In the genomic region with DNA sequence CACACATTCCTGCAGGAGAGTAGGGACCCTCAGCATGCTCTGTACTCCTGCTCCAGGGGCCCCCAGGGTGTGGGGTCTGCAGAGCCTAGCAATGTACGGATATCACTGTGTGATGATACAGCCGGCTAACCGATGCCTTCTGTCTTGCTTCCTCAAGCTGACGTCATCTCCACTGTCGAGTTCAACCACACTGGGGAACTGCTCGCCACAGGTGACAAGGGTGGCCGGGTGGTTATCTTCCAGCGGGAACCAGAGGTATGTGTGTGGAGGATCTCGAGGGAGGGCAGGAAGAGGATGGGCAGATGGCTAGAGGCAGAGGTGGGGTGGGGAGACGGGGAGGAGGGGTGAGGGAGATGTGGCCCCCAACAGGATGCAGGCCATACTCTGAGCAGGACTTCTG, we compare ENCODE assay signal across 33 mouse cellular contexts. TPM values are rescaled to one million over a fixed set of nuclear protein-coding genes. Genes with fewer than 3 reads are reported as not detected.
DNase-seq lines count a peak whose midpoint lies in the region; ATAC-seq and TF ChIP-seq lines count a peak whose summit lies in the region.
"Had no signal": no experiment of that assay in that cellular context is flagged by ENCODE, and none has a peak within 500 bp of the region (broad histone marks: within the 10 kb centered on the region; RNA-seq: fewer than 3 reads in every experiment).

No protein-coding gene starts in this region.

- no peak overlapping the region for H3K9ac ChIP-seq in forebrain, embryonic 15.5 days (replicated peaks)
- H3K9ac ChIP-seq in hindbrain, postnatal 0 days (replicated peaks; ENCODE audit: low read length) = no peak overlapping the region
- H3K9ac ChIP-seq in hindbrain, embryonic 13.5 days = no peak overlapping the region
- H3K9ac ChIP-seq: forebrain, embryonic 13.5 days; heart, embryonic 13.5 days; hindbrain, embryonic 14.5 days; kidney, embryonic 15.5 days; limb, embryonic 15.5 days; liver, embryonic 13.5 days; midbrain, embryonic 15.5 days had no signal

- peak overlapping the region; percentile 75; the same call in 1 of the 2 replicates for H3K27ac ChIP-seq in forebrain, embryonic 15.5 days (replicated peaks)
- H3K27ac ChIP-seq in forebrain, embryonic 10.5 days = no peak overlapping the region
- H3K27ac ChIP-seq in hindbrain, postnatal 0 days = peak overlapping the region; percentile 74; the same call in 1 of the 2 replicates
- H3K27ac ChIP-seq in hindbrain, embryonic 13.5 days = no peak overlapping the region
- H3K27ac ChIP-seq: forebrain, embryonic 13.5 days; hindbrain, embryonic 14.5 days; kidney, embryonic 15.5 days; limb, embryonic 10.5 days; limb, embryonic 15.5 days; liver, embryonic 13.5 days had no signal

- TF ChIP-seq CTCF in hindbrain, postnatal 0 days (IDR thresholded peaks at IDR 0.05; ENCODE audit: low read depth) = no peak

- no peak overlapping the region for H3K4me3 ChIP-seq in forebrain, embryonic 15.5 days
- H3K4me3 ChIP-seq in forebrain, embryonic 10.5 days = no peak overlapping the region
- no peak overlapping the region for H3K4me3 ChIP-seq in hindbrain, postnatal 0 days (ENCODE audit: low read length)
- no peak overlapping the region for H3K4me3 ChIP-seq in hindbrain, embryonic 13.5 days
- H3K4me3 ChIP-seq: erythroblast, embryonic 14.5 days; forebrain, embryonic 13.5 days; heart, embryonic 13.5 days; kidney, embryonic 15.5 days; limb, embryonic 10.5 days; limb, embryonic 15.5 days; liver, embryonic 13.5 days; midbrain, embryonic 15.5 days; myocyte had no signal

- H3K4me2 ChIP-seq in forebrain, embryonic 15.5 days (replicated peaks) = no peak overlapping the region
- no peak overlapping the region for H3K4me2 ChIP-seq in hindbrain, postnatal 0 days (ENCODE audit: low read depth, low read length)
- no peak overlapping the region for H3K4me2 ChIP-seq in hindbrain, embryonic 13.5 days
- H3K4me2 ChIP-seq: forebrain, embryonic 13.5 days; heart, embryonic 13.5 days; hindbrain, embryonic 14.5 days; kidney, embryonic 15.5 days; limb, embryonic 15.5 days; liver, embryonic 13.5 days; midbrain, embryonic 15.5 days had no signal

- H3K27me3 ChIP-seq in forebrain, embryonic 15.5 days = no peaks in the 10 kb centered on the region
- no peaks in the 10 kb centered on the region for H3K27me3 ChIP-seq in forebrain, embryonic 10.5 days (ENCODE audit: poor library complexity, severe bottlenecking)
- H3K27me3 ChIP-seq in hindbrain, postnatal 0 days (ENCODE audit: insufficient read depth, low read length) = no peaks in the 10 kb centered on the region
- H3K27me3 ChIP-seq in hindbrain, embryonic 13.5 days = no peaks in the 10 kb centered on the region
- H3K27me3 ChIP-seq: forebrain, embryonic 13.5 days; heart, embryonic 13.5 days; liver, embryonic 13.5 days; midbrain, embryonic 15.5 days had no signal

- no peak for DNase-seq in forebrain, embryonic 10.5 days (ENCODE audit: extremely low spot score, low spot score)
- DNase-seq in hindbrain, postnatal 0 days (ENCODE audit: low spot score) = no peak
- DNase-seq in 416B (ENCODE audit: low read depth) = peak; percentile 56
- no peak for DNase-seq in kidney, adult 8-10 months
- DNase-seq: adrenal gland, postnatal 10 days; cerebellum, adult 9-10 months; gastrocnemius, postnatal 25 days; heart, adult 11 months; kidney, adult 11 months; kidney, postnatal 25 days; liver, embryonic 13.5 days; lung, adult 18-20 months; lung, postnatal 4 days; spleen, adult 18-20 months; thymus, adult 18-20 months; thymus, postnatal 4 days had no signal

- peaks cover 13% of the 10 kb centered on the region for H3K4me1 ChIP-seq in forebrain, embryonic 15.5 days
- peaks cover 17% of the 10 kb centered on the region for H3K4me1 ChIP-seq in forebrain, embryonic 10.5 days
- H3K4me1 ChIP-seq in hindbrain, postnatal 0 days (ENCODE audit: insufficient read depth, low read length) = peaks cover 20% of the 10 kb centered on the region
- H3K4me1 ChIP-seq in hindbrain, embryonic 13.5 days (replicated peaks) = peaks cover 22% of the 10 kb centered on the region
- H3K4me1 ChIP-seq: kidney, embryonic 15.5 days; limb, embryonic 10.5 days; limb, embryonic 15.5 days; liver, embryonic 13.5 days had no signal

- no peaks in the 10 kb centered on the region for H3K36me3 ChIP-seq in forebrain, embryonic 15.5 days
- no peaks in the 10 kb centered on the region for H3K36me3 ChIP-seq in forebrain, embryonic 10.5 days (replicated peaks)
- peaks cover 2% of the 10 kb centered on the region; the same call in 1 of the 2 replicates for H3K36me3 ChIP-seq in hindbrain, postnatal 0 days (ENCODE audit: insufficient read depth, low read length)
- peaks cover 1% of the 10 kb centered on the region; the same call in 1 of the 2 replicates for H3K36me3 ChIP-seq in hindbrain, embryonic 13.5 days
- H3K36me3 ChIP-seq: heart, embryonic 13.5 days; kidney, embryonic 15.5 days; limb, embryonic 10.5 days; limb, embryonic 15.5 days; liver, embryonic 13.5 days; midbrain, embryonic 15.5 days had no signal

- ATAC-seq in forebrain, embryonic 15.5 days (replicated peaks) = no peak
- no peak for ATAC-seq in hindbrain, postnatal 0 days
- no peak for ATAC-seq in hindbrain, embryonic 13.5 days (ENCODE audit: low FRiP score)
- ATAC-seq in megakaryocyte progenitor cell, adult 5-6 weeks (replicated peaks; ENCODE audit: poor library complexity) = peak; percentile 31; the same call in 1 of the 2 replicates
- ATAC-seq: forebrain, embryonic 13.5 days; inflammation-experienced regulatory T-cells, adult 6 months; lung, postnatal 0 days; midbrain, embryonic 15.5 days; Patski had no signal

- 86% methylated on average over 10 of the region's 10 CpGs for WGBS in forebrain, embryonic 15.5 days
- 81% methylated on average over 10 of the region's 10 CpGs for WGBS in forebrain, embryonic 10.5 days
- WGBS in hindbrain, postnatal 0 days = 78% methylated on average over 10 of the region's 10 CpGs
- 82% methylated on average over 10 of the region's 10 CpGs for WGBS in hindbrain, embryonic 13.5 days

- H3K9me3 ChIP-seq in forebrain, embryonic 15.5 days = no peaks in the 10 kb centered on the region
- H3K9me3 ChIP-seq in forebrain, embryonic 10.5 days = no peaks in the 10 kb centered on the region
- no peaks in the 10 kb centered on the region for H3K9me3 ChIP-seq in hindbrain, postnatal 0 days (ENCODE audit: low read length)
- no peaks in the 10 kb centered on the region for H3K9me3 ChIP-seq in hindbrain, embryonic 13.5 days
- H3K9me3 ChIP-seq: forebrain, embryonic 13.5 days; heart, embryonic 13.5 days; kidney, embryonic 15.5 days; limb, embryonic 10.5 days; limb, embryonic 15.5 days; liver, embryonic 13.5 days; midbrain, embryonic 15.5 days had no signal

RNA-seq across cellular contexts. Expression of a gene that starts 54.5 kb away (rescaled TPM):
- 30.0 and 33.2 TPM in 2 replicates for polyA plus RNA-seq in forebrain, embryonic 15.5 days (2015; fragmentation: Nextera tagmentation; extraction: Ambion mirVana)
- 0.68 and 0.78 TPM in 2 replicates for polyA plus RNA-seq in forebrain, embryonic 10.5 days (2016; fragmentation: Nextera tagmentation; extraction: Ambion mirVana)
- 255 and 263 TPM in 2 replicates for total RNA-seq in hindbrain, postnatal 0 days (2014; rRNA removed)
- polyA plus RNA-seq in hindbrain, postnatal 0 days (2015; fragmentation: Nextera tagmentation; extraction: Ambion mirVana) = 103 and 105 TPM in 2 replicates
- 24.6 and 26.7 TPM in 2 replicates for polyA plus RNA-seq in hindbrain, embryonic 13.5 days (2015; fragmentation: Nextera tagmentation; extraction: Ambion mirVana)
- not detected in 2 replicates for total RNA-seq in megakaryocyte progenitor cell, adult 5-6 weeks (2015)
- total RNA-seq in megakaryocyte progenitor cell, adult 5-6 weeks (2017) = not detected in 2 replicates
- total RNA-seq: megakaryocyte-erythroid progenitor cell, adult 5-6 weeks; MEL had no signal
- polyA plus RNA-seq: erythroblast, embryonic 14.5 days; lung, postnatal 0 days had no signal

Comparison
In these comparisons a context has a peak if more than half of its experiments do, and no peak if none do; other contexts are left out.
1. H3K27ac ChIP-seq: peak in forebrain, embryonic 15.5 days (single experiment) and hindbrain, postnatal 0 days (single experiment); none in forebrain, embryonic 10.5 days (single experiment) and hindbrain, embryonic 13.5 days (single experiment).
2. RNA of a gene that starts 54.5 kb away (polyA plus RNA-seq): 103 to 105 TPM in hindbrain, postnatal 0 days, 30.0 to 33.2 TPM in forebrain, embryonic 15.5 days and 24.6 to 26.7 TPM in hindbrain, embryonic 13.5 days; 0.68 to 0.78 TPM in forebrain, embryonic 10.5 days; every median in the first group is over 10 times any median in the second.